Mouse (Mus musculus) cerebellum, postnatal 25 days (tissue): ENCODE results near the gene Gm13889.

ENCODE experiments used
- DNase-seq, 2 experiments: peaks; one replicate each; pipeline ENCODE4 v3.0.0; 2021; ENCODE audit warnings: mixed read lengths in 2 of 2

The Gm13889 gene

GRCm38 (mm10) chr2:93957785-93958175 is 779 bp upstream of the Gm13889 start:
- DNase-seq: no peak

GRCm38 (mm10) chr2:93956331-93956801 is 635 bp downstream of the Gm13889 start:
- DNase-seq: peak; percentile 74 to 84

- no peak for DNase-seq
Observed at GRCm38 (mm10) chr2:93955886-93956285, 1.1 kb downstream of the Gm13889 start.

GRCm38 (mm10) chr2:93954781-93955578 is 2.0 kb downstream of the Gm13889 start:
- peak; percentile 77 to 80 for DNase-seq

- DNase-seq: peak in 1 of 2 experiments; percentile 44
Observed at GRCm38 (mm10) chr2:93953726-93954125, 3.3 kb downstream of the Gm13889 start.

GRCm38 (mm10) chr2:93946976-93947375 is 10.0 kb downstream of the Gm13889 start:
- no peak for DNase-seq

- DNase-seq: no peak
Observed at GRCm38 (mm10) chr2:93944855-93945254, 12.1 kb downstream of the Gm13889 start.

GRCm38 (mm10) chr2:93944099-93944498 is 12.9 kb downstream of the Gm13889 start:
- no peak for DNase-seq

GRCm38 (mm10) chr2:93941670-93942069 is 15.3 kb downstream of the Gm13889 start:
- DNase-seq: no peak

- no peak for DNase-seq
Observed at GRCm38 (mm10) chr2:93938534-93938933, 18.5 kb downstream of the Gm13889 start.

GRCm38 (mm10) chr2:93928866-93929265 is 28.1 kb downstream of the Gm13889 start:
- no peak for DNase-seq

- no peak for DNase-seq
Observed at GRCm38 (mm10) chr2:93927701-93928437, 29.1 kb downstream of the Gm13889 start.

- no peak for DNase-seq
Observed at GRCm38 (mm10) chr2:93926141-93926540, 30.9 kb downstream of the Gm13889 start.

- no peak for DNase-seq
Observed at GRCm38 (mm10) chr2:93919093-93919492, 37.9 kb downstream of the Gm13889 start.

- no peak for DNase-seq
Observed at GRCm38 (mm10) chr2:93913552-93913951, 43.4 kb downstream of the Gm13889 start.

GRCm38 (mm10) chr2:93911942-93912341 is 45.1 kb downstream of the Gm13889 start:
- peak; percentile 74 to 82 for DNase-seq

- peak in 1 of 2 experiments; percentile 38 for DNase-seq
Observed at GRCm38 (mm10) chr2:93909716-93910115, 47.3 kb downstream of the Gm13889 start.

- no peak for DNase-seq
Observed at GRCm38 (mm10) chr2:93907519-93908294, 49.3 kb downstream of the Gm13889 start.

GRCm38 (mm10) chr2:93906316-93906715 is 50.7 kb downstream of the Gm13889 start:
- DNase-seq: no peak
